Mouse (Mus musculus) embryonic facial prominence, embryonic 10.5 days (tissue): ENCODE measurements around the gene Krtap19-5. TPM values are rescaled to one million over a fixed set of nuclear protein-coding genes. Genes with fewer than 3 reads are reported as not detected.

ENCODE experiments used
- DNase-seq: peaks from one replicate; pipeline ENCODE4 v3.0.0-alpha.2; 2017; ENCODE audit warnings: low spot score
- H3K27ac ChIP-seq: fragments of 300-500 bp; sonication (generic); replicated peaks from 2 replicates; pipeline ENCODE4 v1.5.1; 2016; ENCODE audit warnings: mild to moderate bottlenecking
- H3K27me3 ChIP-seq: fragments of 300-500 bp; sonication (generic); replicated peaks from 2 replicates; pipeline ENCODE4 v1.6.1; 2016; ENCODE audit warnings: low read depth, mild to moderate bottlenecking; ENCODE audit not compliant: poor library complexity, severe bottlenecking
- H3K36me3 ChIP-seq: fragments of 300-500 bp; sonication (generic); replicated peaks from 2 replicates; pipeline ENCODE4 v1.6.1; 2016; ENCODE audit warnings: mild to moderate bottlenecking, moderate library complexity
- H3K4me1 ChIP-seq: fragments of 300-500 bp; sonication (generic); 2 replicates; pipeline ENCODE4 v1.6.1; 2016
- H3K4me3 ChIP-seq: fragments of 300-500 bp; sonication (generic); 2 replicates; pipeline ENCODE4 v1.5.1; 2016; ENCODE audit warnings: mild to moderate bottlenecking, moderate library complexity
- H3K9me3 ChIP-seq: fragments of 300-500 bp; sonication (generic); 2 replicates; pipeline ENCODE4 v1.6.1; 2016; ENCODE audit warnings: mild to moderate bottlenecking
- WGBS: fragments of 180-500 bp; shearing (Covaris S2); methylation state at CpG from one replicate; pipeline ENCODE4 v1.1.7; 2016; 5-methylcytosine and 5-hydroxymethylcytosine counted together
- polyA plus RNA-seq: library from polyadenylated mRNA; unstranded; fragments of >200 nt; fragmentation: Nextera tagmentation; extraction: Ambion mirVana; gene quantifications from 2 replicates; pipeline ENCODE4 v1.2.1, GENCODE M21; 2016

The Krtap19-5 gene
- not detected in 2 replicates for polyA plus RNA-seq

GRCm38 (mm10) chr16:88896357-88896756 is at the start of gene Krtap19-5:
Krtap19-5 (minus strand) TSS chr16:88896457.
- Histone ChIP-seq H3K27me3 (no peaks in the 10 kb centered on the region), H3K4me3 (no peak within 1 kb of the TSS), H3K36me3 (no peaks in the 10 kb centered on the region), H3K4me1 (no peaks in the 10 kb centered on the region), H3K27ac (no peak within 1 kb of the TSS), H3K9me3 (no peaks in the 10 kb centered on the region)
- no peak for DNase-seq
- 93% methylated on average over 6 of the region's 6 CpGs for WGBS

GRCm38 (mm10) chr16:88941106-88941505 is 44.8 kb upstream of the Krtap19-5 start:
- H3K27ac ChIP-seq = no peak overlapping the region
- no peaks in the 10 kb centered on the region for H3K27me3 ChIP-seq
- no peaks in the 10 kb centered on the region for H3K9me3 ChIP-seq
- DNase-seq = no peak
- H3K4me3 ChIP-seq = no peak overlapping the region
- H3K36me3 ChIP-seq = no peaks in the 10 kb centered on the region
- H3K4me1 ChIP-seq = no peaks in the 10 kb centered on the region
- WGBS = 89% methylated on average over 6 of the region's 6 CpGs

- Histone ChIP-seq H3K4me1 (no peaks in the 10 kb centered on the region), H3K4me3 (no peak overlapping the region), H3K36me3 (no peaks in the 10 kb centered on the region), H3K9me3 (no peaks in the 10 kb centered on the region), H3K27me3 (no peaks in the 10 kb centered on the region), H3K27ac (no peak overlapping the region)
- peak; percentile 46 for DNase-seq
- 72% methylated on average over 7 of the region's 7 CpGs for WGBS
These were observed 42.0 kb upstream of the Krtap19-5 start for GRCm38 (mm10) chr16:88938252-88938651.

- no peaks in the 10 kb centered on the region for H3K9me3 ChIP-seq
- no peak within 1 kb of the TSS for H3K4me3 ChIP-seq
- no peaks in the 10 kb centered on the region for H3K36me3 ChIP-seq
- DNase-seq = no peak
- WGBS = 89% methylated on average over 3 of the region's 3 CpGs
- H3K27ac ChIP-seq = no peak within 1 kb of the TSS
- H3K4me1 ChIP-seq = no peaks in the 10 kb centered on the region
- H3K27me3 ChIP-seq = no peaks in the 10 kb centered on the region
These were observed 35.9 kb upstream of the Krtap19-5 start, which contains the start of gene Krtap19-9b for GRCm38 (mm10) chr16:88932165-88932564. Krtap19-9b (minus strand) TSS chr16:88932265.

GRCm38 (mm10) chr16:88886870-88887269 is 9.4 kb downstream of the Krtap19-5 start:
- no peaks in the 10 kb centered on the region for H3K36me3 ChIP-seq
- H3K4me3 ChIP-seq = no peak overlapping the region
- no peaks in the 10 kb centered on the region for H3K4me1 ChIP-seq
- DNase-seq = no peak
- H3K27ac ChIP-seq = no peak overlapping the region
- H3K27me3 ChIP-seq = no peaks in the 10 kb centered on the region
- WGBS = 90% methylated on average over 6 of the region's 6 CpGs
- H3K9me3 ChIP-seq = no peaks in the 10 kb centered on the region

DNA sequence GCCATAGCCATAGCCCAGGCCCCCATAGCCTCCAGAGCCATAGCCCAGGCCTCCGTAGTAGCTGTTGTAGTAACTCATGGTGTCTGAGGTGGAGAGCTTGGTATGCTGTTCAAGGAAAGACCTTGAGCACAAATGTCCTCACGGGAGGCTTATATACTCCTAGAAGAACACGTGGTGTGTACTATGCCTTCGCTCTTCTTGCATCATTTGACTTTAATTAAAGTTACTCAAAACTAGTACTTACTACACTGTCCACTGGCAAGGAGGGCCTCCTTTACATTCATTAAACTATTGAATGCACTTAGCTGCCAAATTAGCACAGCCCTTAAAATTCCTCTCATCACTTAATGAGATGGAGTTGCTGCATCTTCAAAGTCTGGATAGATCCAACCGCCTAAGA is 11.3 kb downstream of the Krtap19-5 start, which contains the start of gene Krtap19-4:
Krtap19-4 (minus strand) TSS at position 101 of the 400 bp plus-strand sequence.
- Histone ChIP-seq H3K4me3 (no peak within 1 kb of the TSS), H3K36me3 (no peaks in the 10 kb centered on the region), H3K4me1 (no peaks in the 10 kb centered on the region), H3K27me3 (no peaks in the 10 kb centered on the region), H3K9me3 (no peaks in the 10 kb centered on the region), H3K27ac (no peak within 1 kb of the TSS)
- DNase-seq = no peak
- 88% methylated on average over 5 of the region's 5 CpGs for WGBS

- 88% methylated on average over 2 of the region's 2 CpGs for WGBS
- DNase-seq = no peak
- Histone ChIP-seq H3K4me1 (no peaks in the 10 kb centered on the region), H3K27ac (no peak within 1 kb of the TSS), H3K27me3 (no peaks in the 10 kb centered on the region), H3K9me3 (no peaks in the 10 kb centered on the region), H3K36me3 (no peaks in the 10 kb centered on the region), H3K4me3 (no peak within 1 kb of the TSS)
These were observed 18.3 kb downstream of the Krtap19-5 start, which contains the start of gene Krtap19-3 for GRCm38 (mm10) chr16:88877938-88878337. Krtap19-3 (minus strand) TSS chr16:88878038.

GRCm38 (mm10) chr16:88874169-88874568 is 22.1 kb downstream of the Krtap19-5 start, which contains the start of gene Krtap19-2:
Krtap19-2 (minus strand) TSS chr16:88874269.
- 97% methylated on average over 3 of the region's 3 CpGs for WGBS
- Histone ChIP-seq H3K36me3 (no peaks in the 10 kb centered on the region), H3K4me3 (no peak within 1 kb of the TSS), H3K27me3 (no peaks in the 10 kb centered on the region), H3K27ac (no peak within 1 kb of the TSS), H3K4me1 (no peaks in the 10 kb centered on the region), H3K9me3 (no peaks in the 10 kb centered on the region)
- DNase-seq = no peak

DNA sequence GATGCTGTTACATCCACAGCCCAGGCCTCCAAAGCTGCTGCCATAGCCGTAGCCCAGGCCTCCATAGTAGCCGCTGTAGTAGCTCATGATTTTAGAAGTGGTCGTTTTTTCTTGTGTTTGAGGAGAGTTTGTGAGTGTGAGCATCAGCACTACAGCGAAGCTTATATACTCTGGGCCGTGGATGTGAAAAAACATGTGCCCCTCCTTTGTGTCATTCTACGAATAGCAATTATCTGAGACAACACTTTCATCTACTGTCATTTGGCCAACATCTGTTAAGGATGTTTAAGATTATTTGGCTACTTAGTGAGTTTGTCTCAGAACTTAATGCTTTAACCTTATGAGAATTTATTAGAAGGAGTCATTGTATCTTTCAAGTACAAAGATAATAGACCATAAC is 26.9 kb downstream of the Krtap19-5 start, which contains the start of gene Krtap19-1:
Krtap19-1 (minus strand) TSS at position 101 of the 400 bp plus-strand sequence.
- Histone ChIP-seq H3K36me3 (no peaks in the 10 kb centered on the region), H3K4me3 (no peak within 1 kb of the TSS), H3K9me3 (no peaks in the 10 kb centered on the region), H3K27me3 (no peaks in the 10 kb centered on the region), H3K27ac (no peak within 1 kb of the TSS), H3K4me1 (no peaks in the 10 kb centered on the region)
- 88% methylated on average over 6 of the region's 6 CpGs for WGBS
- no peak for DNase-seq

DNA sequence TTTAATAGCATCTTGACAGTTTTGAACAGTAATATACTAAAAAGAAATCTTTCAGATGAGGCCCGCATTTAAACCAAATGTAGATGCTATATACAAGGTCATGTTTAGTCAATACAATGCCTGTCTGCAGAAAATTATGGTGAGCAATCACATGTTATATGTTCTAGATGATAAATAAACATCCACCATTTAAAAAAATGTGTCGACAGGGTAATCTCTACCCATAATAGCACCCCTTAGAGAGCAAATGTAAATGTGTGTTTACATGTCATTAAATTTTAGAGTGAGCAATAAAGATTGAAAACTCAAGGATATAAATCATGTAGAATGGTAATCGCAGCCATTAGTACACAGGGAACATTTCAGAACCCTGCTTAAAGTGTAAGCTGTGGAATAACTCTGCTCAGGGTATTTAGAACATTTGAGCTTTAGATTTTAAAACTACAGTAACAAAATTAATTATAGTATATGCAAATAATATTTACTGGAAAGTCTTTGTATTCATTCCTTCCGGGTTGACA is 31.3 kb downstream of the Krtap19-5 start:
- Histone ChIP-seq H3K9me3 (no peaks in the 10 kb centered on the region), H3K36me3 (no peaks in the 10 kb centered on the region), H3K4me1 (no peaks in the 10 kb centered on the region), H3K27ac (no peak overlapping the region), H3K4me3 (no peak overlapping the region), H3K27me3 (no peaks in the 10 kb centered on the region)
- no peak for DNase-seq
- WGBS = 93% methylated on average over 4 of the region's 4 CpGs

- DNase-seq = peak; percentile 27
- H3K27me3 ChIP-seq = no peaks in the 10 kb centered on the region
- H3K4me1 ChIP-seq = no peaks in the 10 kb centered on the region
- no peak overlapping the region for H3K4me3 ChIP-seq
- 13% methylated on average over 5 of the region's 5 CpGs for WGBS
- no peaks in the 10 kb centered on the region for H3K36me3 ChIP-seq
- H3K27ac ChIP-seq = no peak overlapping the region
- no peaks in the 10 kb centered on the region for H3K9me3 ChIP-seq
These were observed 44.8 kb downstream of the Krtap19-5 start for GRCm38 (mm10) chr16:88851450-88851849.

DNA sequence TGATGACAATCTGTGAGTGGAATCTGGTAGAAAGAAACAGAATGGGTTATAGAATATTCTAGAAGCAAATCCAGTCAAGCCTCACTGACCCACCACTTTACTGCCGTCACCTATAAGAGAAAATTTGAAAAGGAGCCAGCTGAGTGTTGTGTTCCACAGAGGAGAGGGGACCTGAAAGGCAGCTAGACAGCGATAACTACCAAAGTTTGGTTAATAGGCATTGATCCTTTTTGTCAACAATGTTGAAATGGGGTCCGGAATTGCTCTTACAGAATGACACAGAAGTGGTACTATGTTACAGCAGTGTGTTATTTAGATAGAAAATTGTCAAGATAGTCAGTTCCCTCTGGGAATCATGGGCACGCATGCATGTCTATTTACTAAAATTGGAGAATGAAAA is 47.7 kb downstream of the Krtap19-5 start:
- Histone ChIP-seq H3K4me1 (no peaks in the 10 kb centered on the region), H3K9me3 (no peaks in the 10 kb centered on the region), H3K27me3 (no peaks in the 10 kb centered on the region), H3K36me3 (no peaks in the 10 kb centered on the region), H3K27ac (no peak overlapping the region), H3K4me3 (no peak overlapping the region)
- WGBS = 85% methylated on average over 4 of the region's 4 CpGs
- no peak for DNase-seq

- no peaks in the 10 kb centered on the region for H3K9me3 ChIP-seq
- H3K4me3 ChIP-seq = no peak overlapping the region
- H3K27ac ChIP-seq = no peak overlapping the region
- no peaks in the 10 kb centered on the region for H3K4me1 ChIP-seq
- no peak for DNase-seq
- H3K36me3 ChIP-seq = no peaks in the 10 kb centered on the region
- 92% methylated on average over 1 of the region's 1 CpGs for WGBS
- no peaks in the 10 kb centered on the region for H3K27me3 ChIP-seq
These were observed 48.9 kb downstream of the Krtap19-5 start for GRCm38 (mm10) chr16:88847363-88847762.
